Mouse (Mus musculus) neutrophil, adult 5-6 weeks (primary cell): Measurements from ENCODE around the gene Mrpl47. TPM values are rescaled to one million over a fixed set of nuclear protein-coding genes. Genes with fewer than 3 reads are reported as not detected.

ENCODE experiments used
- total RNA-seq: library from RNA; stranded (forward); fragments of 200-1000 nt; gene quantifications from 2 replicates; pipeline ENCODE4 v1.2.3, GENCODE M21; 2017

The Mrpl47 gene
- total RNA-seq, 1 experiment from 2014 or later: 7.3 TPM

Other genes with a start within 250 kb of the Mrpl47 start
- 0.37 and 0.58 TPM in 2 replicates for gene Kcnmb3, start 245.4 kb downstream of the Mrpl47 start, total RNA-seq
- 52.8 and 83.5 TPM in 2 replicates for gene Zfp639, start 227.3 kb downstream of the Mrpl47 start, total RNA-seq
- gene Mfn1, start 208.1 kb downstream of the Mrpl47 start, total RNA-seq: 68.8 and 70.3 TPM in 2 replicates
- 2.9 and 3.4 TPM in 2 replicates for gene Gnb4, start 121.0 kb downstream of the Mrpl47 start, total RNA-seq
- gene Actl6a, start 31.3 kb downstream of the Mrpl47 start, total RNA-seq: 44.3 and 46.5 TPM in 2 replicates
- 53.3 and 76.5 TPM in 2 replicates for gene Ndufb5, start 615 bp downstream of the Mrpl47 start, total RNA-seq
- not detected in 2 replicates for gene Usp13, start 79.9 kb upstream of the Mrpl47 start, total RNA-seq